Mouse (Mus musculus) induced T-regulatory cell, adult 2 months (primary cell): ENCODE measurements around the gene Adam23.

ENCODE experiments used
- DNase-seq: peaks from one replicate; pipeline ENCODE4 v3.0.0-alpha.2; 2012; ENCODE audit warnings: low read depth

Adam23 gene

DNA sequence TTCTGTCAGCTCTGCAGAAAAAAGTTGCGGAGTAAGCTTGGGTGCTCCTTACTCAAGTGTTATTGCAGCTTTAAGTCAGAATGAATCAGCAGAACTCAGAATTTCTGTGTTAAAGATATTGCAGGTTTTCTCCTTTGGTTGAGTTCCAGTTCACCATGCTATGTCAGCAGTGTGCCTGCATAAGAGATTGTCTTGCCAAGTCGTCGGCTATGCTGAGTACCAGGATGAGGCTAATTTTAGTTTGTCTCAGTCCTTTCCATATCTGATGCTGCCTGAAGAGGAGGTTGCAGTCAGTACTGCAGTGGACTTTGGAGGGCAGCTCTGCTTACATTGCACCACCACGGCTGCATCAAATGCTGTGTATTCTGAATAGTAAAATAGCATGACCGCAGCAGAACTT is 33.3 kb downstream of the Adam23 start:
- no peak for DNase-seq

DNA sequence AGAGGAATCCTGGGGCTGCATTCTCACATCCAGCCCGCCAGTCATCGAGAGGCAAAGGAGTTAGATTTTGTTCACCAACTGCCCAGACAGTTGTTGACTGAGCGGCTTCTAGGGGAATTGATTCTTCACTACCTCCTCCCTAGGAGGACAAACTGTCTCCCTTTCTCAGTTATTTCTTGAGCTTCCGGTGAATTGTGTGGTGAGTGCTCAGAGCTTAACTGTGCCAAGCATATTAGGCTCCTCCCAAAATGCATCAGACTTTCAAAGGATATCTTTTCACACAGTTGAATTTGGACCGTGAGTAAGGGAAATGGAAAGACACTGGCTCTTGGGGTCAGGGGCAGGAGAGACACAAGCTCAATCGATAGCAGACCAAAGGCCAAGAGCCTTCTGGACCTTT is 39.0 kb downstream of the Adam23 start:
- DNase-seq, result no peak

DNA sequence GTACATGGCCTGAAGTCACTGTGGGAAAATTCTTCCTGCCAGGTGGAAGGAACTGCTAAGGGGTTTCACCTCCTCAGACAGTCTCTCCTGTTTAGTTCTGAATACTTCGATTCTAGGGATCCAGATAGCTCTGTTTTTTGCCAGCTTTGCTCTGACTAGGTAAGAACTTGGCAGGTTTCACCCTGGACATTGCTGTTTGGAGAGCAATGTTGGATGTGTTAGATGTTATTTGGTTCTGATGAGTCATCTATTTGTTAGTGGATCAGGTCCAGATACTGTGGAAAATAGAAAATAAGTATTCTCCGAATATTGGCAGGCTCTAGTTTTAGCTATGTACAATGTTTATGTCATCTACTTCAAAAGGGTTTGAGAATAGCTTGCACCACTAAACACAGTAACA is 41.0 kb downstream of the Adam23 start:
- no peak for DNase-seq

DNA sequence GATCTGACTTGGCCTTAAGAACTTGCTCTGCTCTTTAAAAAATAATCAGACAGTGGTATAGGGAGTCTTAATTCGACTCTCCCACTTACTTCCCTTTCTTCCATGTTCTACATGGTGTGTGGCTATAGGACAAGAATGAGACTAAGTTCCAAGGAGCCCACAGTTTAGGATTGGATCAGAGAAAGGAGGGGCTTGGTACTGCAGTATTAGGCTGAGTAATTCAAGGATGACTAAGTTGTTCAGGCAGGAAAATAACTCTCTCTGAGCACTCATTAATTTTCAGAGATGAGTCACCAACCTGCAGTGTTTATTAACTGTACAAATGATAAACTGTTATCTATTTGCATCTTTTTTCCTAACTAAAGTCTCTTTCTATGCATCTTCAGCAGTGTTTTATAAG is 45.3 kb downstream of the Adam23 start:
- DNase-seq, result no peak

DNA sequence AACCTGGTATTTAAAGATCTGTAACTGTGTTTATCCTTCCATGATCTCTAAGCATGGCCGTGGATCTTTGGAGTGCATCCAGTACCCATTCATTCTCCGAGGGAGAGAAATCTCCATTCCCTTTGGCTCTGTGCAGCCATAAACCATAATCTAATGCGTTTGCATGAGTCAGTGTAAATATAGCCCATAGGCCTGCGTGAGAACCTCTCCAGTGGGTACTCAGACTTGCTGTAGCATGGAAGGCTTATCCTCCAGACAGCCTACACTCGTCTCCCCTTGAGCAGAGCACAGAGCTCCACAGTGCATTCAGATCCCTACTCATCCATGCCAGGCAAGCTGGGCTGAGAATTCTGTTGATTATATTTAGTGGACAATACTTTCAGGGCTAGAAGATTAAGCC is 47.6 kb downstream of the Adam23 start:
- no peak for DNase-seq

DNA sequence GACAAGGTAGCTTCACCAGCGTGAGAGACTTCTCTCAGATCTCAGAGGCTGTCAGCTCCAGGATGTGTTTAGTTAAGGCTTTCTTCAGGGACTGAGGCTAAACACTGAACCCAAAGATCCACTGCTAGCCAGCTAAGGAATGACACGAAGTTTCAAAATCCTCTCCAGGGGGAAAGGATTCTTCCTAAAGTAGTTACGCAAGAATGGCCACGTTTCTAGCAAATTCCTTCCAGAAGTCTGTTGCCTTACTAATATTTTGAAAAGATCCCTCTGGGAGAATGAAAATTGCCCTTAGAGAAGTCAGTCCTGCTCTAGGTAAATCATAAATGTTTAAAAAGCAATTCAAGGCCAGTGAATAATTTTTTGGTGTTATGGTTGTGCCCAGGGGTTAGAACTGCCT is 61.7 kb downstream of the Adam23 start:
- DNase-seq, result no peak

DNA sequence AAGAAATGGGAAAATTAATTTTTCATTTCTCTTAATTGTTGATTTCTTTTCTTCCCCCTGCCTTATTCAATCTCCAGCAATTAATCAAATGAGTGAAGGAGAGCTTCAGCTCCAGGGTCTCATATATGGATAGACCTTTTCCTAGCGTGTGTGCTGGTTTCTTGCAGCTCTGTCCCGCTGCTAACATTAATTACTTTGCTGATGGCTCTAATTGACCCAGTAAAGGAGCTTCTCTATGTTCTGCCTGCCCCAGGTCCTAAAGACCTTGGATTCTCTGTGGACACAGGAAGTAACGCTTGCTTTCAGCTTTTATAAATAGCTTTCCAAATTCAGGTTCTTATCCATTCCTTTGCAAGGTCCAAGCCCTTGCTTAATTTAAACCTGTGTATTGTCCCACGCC is 63.1 kb downstream of the Adam23 start:
- DNase-seq, result no peak

DNA sequence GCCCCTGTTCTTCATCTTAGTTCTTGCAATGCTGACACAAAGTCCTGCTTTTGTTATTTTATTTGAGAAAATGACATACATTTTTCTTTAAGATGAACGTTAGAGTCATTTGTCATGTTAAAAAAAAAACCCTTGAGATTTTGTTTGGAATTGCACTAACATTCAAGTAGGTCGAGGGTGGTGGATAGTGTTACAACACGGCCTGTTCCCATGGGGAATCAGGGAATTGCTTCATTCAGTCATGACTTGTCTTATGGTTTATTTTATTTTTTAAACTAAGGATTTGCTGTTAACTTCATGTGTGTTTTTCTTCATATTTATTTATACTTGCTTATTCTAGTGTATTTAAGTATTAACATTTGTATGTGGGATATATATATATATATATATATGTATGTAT is 65.7 kb downstream of the Adam23 start:
- DNase-seq, result no peak

DNA sequence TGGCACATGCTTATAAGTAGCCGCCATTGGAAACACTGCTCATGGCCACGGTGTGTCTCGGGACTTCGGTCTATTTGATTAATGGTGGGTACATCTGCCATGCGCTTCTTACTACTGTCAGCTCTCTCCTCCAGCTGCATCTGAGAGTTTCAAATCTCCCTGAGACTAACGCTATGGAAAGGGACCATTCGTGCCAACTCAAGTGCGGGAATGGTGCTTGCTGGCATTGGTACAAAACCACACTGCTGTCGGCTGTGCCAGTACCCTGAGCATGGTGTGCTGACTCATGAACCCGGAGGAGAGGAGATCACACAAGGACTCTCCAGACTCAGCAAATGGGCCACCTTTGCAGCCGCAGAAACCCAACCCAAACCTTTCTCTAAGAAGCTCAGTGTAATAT is 72.1 kb downstream of the Adam23 start:
- DNase-seq, result no peak

DNA sequence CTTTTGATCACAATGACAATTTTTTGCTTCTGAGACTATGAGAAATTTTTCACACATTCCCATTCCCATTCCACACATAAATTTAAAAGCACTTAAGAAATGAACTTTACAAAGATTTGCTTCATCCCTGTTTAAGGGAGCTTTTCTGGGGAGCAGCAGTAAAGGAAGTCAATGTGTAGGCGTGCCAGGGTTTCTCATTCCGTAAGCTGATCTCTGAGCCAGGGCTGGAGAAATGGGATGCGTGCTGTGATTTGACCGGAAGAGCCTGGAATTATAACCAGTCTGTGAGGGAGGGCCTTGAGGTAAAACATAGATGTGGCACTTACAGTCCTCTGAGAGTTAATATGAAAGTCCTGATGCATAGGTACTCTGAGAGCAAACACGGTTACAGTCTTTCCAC is 73.1 kb downstream of the Adam23 start:
- DNase-seq, result no peak

DNA sequence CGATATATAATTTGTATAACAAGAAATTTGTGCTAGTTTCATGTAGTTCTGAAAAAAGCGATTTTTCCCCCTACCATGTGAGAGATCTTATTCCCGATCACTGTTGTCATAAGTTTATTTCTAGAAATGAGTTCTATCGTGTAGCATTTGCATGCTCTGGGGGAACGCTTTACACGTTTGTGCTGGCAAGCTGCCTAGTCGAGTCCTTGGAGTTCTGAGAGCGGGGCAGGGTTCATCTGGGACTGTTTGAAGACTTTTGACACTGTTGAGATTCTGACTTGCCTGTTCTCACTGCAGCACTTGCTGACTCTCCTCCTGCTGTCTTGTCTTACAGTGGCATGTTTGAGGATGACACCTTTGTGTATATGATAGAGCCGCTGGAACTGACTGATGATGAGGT is 84.2 kb downstream of the Adam23 start:
- no peak for DNase-seq

DNA sequence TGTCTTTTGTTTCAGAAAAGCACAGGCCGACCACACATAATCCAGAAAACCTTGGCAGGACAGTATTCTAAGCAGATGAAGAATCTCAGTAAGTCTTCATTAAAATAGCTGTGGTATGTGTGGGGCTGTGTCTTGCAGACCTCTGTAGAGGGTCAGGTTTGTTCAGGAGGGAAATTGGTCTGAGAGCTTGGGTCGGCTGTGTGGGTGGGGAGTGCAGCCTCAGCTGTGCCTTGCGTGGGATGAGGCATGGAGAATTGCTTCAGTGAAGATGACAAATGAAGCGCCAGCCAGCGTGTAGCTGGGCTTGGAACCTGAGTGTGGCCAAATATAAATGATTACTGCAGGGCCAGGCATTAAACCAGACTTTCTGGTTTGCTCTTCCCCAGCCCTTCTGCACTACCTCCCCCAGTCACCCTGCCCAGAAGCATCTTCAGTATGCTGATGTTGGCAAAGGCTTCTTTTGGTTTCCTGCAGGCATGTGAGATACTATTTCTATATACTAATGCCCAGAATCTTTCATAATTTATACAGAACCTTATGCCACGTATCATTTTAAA is 88.7 kb downstream of the Adam23 start:
- no peak for DNase-seq

DNA sequence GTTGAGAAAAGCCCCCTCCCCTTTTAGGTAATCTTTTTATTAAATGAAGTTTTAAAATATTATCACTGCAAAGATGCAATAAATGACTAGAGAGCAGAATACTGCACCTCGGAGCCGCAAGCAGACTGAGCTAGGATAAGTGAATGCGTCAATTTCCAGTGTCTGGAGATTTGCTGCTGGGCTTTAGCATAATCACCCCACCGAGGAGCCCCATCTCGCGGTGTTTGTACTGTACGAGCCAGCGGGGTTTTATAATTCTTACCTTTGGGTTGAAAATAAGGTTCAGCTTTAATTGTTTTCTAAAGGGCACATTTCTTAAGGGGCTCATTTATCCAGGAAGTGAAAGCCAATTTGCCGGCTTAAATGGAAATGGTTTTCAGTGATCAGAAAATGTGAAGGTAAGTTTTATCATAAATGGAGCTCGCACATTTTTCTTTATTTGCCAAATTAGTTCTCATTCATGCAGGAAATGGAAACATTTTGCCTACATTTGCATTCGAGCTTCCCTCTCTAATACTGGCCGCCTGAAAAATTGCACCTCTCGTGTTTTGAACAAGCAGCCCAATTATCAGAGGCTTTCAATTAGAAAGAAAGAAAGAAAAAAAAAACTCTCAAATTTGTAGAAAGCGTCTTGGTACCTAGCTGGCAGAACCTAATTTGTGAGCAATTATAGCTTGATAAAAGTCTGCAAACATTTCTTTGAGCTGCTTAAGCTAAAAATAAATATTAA is 94.4 kb downstream of the Adam23 start:
- DNase-seq, result no peak

DNA sequence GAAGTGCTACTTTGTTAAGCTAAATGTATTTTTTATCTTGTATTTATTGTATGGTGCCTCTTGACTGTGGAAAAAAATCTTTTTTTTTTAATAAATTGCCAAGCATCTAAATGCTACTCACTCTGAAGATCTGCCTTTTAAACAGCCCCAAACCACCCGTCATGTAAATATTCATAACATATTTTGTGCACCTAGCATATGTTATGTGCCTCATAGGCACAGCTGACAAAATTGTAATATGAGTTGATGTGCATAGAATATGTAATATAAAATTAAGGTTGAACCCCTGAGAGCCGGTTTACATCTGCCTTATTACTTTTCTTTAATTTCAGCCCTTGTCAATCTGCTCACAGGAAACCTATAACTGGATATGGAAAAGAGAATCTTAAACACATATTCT is 98.4 kb downstream of the Adam23 start:
- no peak for DNase-seq

DNA sequence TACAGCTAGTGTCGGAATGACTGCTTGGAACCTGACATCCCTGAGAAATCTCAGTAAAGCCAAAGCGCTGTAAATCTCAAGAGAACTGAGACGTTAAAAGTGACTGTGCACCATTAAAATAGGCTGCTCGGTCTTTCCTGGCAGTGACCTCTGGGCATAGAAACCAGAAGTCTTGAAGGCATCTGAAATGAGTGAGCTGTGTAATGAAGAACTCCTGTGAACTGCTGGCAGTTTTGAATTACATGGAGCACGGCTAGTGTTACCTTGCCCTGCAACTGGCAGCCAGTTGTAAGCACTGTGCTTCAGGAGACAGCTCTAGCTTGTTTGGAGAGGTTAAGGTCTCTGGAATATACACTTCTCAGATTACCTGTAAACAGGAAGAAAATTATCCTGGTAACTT is 107.3 kb downstream of the Adam23 start:
- DNase-seq, result no peak

DNA sequence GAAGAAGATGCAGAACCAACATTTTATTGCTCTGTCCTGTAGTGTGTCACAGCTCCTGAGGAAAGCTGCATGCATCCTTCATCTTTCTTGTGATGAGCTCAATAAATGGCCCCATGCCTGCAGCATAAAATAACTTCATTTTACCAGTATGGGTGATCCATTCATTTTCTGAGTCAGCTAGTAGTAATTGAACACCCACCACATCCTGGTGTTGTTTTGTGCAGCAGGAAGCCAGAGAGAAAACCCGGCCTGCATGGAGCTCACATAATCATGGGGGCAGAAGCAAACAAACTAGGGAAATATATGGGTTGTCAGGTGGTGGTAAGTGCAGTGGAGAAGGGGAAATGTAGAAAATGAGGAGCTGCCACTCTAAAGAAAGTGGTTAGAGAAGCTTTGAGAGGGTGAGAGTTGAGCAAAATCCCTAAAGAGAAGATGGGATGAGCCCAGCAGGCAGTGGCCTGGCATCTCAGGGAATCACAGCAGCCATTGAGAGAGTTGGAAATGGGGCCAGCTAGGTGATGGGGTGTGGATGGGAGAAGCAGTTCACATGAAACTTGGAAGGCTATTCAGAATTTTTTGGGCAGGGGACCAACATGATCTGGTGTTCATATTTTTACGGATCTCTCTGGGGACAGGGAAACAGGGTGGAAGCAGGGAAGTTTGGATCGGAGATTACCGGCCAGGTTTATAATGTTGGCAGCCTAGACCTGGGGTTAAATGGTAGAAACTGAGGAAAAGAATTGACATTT is 116.3 kb downstream of the Adam23 start:
- DNase-seq, result no peak

DNA sequence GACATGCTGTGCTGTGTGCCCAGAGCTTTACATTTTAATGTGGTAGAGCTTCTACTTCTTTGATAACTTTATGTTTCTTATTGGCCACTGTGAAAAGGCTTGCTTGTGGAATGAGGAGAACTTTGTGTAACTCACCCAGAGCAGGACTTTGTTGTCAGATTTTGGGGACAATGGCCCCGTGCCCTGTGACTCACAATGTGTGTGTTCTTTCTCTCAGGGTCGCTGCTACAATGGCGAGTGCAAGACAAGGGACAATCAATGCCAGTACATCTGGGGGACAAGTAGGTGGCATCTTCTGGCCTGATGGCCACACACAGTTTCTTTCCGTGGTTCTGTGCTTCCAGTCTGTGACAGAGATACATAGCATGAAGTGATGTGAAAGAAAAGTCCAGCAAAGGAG is 118.2 kb downstream of the Adam23 start:
- no peak for DNase-seq

DNA sequence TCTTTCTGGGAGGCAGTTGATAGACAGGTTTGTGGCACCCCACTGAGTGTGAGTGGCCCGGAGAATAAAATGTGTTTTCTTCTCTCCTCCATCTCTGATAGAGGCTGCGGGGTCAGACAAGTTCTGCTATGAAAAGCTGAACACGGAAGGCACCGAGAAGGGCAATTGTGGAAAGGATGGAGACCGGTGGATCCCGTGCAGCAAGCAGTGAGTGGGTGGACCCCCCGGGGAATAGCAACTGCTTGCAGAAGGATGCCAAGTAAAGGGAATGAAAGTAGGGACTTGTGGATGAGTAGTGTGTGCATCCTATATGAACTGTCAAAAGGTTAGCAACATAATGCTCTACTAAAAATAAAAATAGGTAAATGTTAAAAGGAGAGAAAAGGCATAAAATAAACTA is 120.8 kb downstream of the Adam23 start:
- no peak for DNase-seq

DNA sequence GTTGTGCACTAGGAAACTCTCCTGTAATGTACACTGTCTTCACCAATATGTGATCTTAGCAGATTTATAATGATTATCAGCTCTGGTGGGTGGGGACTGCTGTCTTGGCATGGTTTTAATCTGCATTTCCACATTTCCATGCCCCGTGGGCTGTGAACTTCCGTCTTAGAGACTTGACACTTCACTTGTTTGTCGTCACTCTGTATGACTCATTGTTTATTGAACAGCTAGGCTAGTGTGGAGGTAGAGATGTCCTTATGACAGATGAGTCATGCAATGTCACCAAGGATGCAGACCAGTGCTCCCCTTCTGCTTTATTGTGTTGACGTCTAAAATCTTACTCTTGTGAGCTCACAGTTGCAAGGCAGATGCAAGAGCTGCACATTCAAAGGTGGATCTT is 121.3 kb downstream of the Adam23 start:
- DNase-seq, result no peak

DNA sequence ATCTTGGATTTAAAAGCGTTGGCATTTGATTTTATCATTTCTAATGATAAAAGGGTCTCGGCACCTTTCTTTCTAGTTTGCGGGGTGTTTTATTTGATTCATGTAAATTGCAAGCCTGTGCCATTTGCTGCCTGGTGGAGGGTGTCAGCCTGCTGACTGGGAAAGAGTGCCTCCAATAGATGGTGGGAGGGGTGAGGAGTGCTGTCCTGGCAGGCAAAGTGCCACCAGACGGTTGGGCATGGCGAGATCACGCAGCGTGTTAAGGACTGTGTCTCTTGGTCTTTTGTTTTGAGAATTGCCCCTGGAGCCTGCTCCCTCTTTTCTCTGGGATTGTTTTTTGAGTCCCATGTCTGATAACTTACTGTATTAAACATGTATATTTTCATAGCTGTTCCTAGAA is 126.5 kb downstream of the Adam23 start:
- no peak for DNase-seq

DNA sequence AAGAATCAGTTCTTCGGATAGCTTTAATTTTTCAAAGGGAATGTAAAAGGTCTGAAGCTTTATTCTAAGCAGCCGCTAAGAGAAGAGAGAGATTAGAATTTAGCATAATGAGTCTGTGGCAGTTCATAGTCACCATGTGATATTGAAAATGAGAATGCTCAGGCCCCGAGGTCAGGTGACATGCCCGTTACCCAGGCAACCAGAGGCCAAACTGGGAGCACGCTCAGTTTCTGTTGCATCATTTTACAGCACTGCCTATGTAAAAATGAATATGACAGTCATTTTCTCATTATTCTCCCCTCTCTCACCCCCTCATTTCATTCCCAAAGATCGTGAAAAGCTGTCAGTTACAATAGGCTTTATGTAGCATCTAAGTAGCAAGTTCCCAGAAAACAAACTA is 127.7 kb downstream of the Adam23 start:
- no peak for DNase-seq

DNA sequence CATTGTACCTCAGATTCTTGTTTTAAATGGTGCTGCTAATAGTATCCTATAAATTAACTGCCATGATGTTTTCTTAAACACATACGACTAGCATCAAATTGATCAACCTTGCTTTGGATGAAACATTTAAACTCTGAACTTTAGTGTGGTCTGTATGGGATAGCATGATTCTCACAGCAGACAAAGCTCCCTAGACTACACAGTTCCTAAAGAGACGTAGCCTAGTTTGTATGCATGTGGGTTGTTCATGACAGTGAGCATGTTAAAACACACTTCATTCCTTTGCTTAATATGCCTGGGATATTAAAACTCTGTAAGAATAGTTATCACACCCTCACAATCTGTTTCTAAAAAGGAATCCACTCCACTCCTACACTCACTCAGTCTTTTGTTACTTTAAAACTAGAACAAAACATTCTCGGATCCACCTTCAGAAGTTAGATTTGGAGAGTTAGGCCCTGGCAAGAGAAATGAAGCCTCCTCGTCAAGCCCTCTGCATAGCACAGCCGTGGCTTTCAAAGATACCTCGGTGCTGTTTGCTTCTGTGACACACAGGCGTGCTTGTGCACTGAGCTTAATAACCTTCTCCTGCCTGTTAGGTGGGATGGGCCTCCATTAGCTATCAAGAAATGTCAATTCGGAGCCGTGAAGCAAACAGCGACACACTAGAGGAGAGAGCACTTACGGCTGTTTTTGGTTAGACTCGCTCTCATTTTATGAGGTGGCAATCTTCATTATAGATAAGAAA is 128.3 kb downstream of the Adam23 start:
- DNase-seq, result no peak

DNA sequence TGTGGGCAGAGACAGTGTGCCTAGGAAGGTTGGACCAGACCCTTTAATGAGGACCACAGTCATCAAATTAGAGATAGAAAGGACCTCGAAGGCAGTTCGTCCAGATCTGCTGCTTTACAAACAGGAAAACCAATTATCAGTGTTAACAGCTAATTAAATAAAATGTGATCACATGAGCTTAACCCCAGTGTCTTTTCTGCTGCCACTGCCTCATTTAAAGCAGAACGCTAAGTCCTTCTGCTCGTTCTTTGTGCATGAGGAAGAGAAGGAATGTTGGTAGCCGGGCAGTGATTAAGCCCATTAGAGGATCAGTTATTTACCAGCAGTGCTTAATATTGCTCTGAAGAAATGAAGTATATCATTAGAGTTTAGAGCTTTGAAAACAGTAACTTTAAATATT is 131.1 kb downstream of the Adam23 start:
- DNase-seq, result no peak
